Mouse (Mus musculus) heart, postnatal 0 days (tissue): Measurements from ENCODE around the gene 1700013G24Rik.

ENCODE experiments used
- CTCF ChIP-seq: IDR thresholded peaks from 2 replicates; pipeline ENCODE4 v1.5.1; 2016; ENCODE audit warnings: antibody characterized with exemption, control low read depth, low read depth
- EP300 ChIP-seq: IDR thresholded peaks from 2 replicates; pipeline ENCODE4 v1.6.1; 2016; ENCODE audit warnings: antibody characterized with exemption, low read depth

GRCm38 (mm10) chr4:137467525-137467924, 14.4 kb downstream of the 1700013G24Rik start:
- TF ChIP-seq CTCF (no peak), EP300 (no peak)
